Mouse (Mus musculus): ENCODE data around the gene 5430419D17Rik.

- TF ChIP-seq POLR2A (IDR thresholded peaks at IDR 0.05; ENCODE audit: borderline replicate concordance, extremely low read depth, insufficient read depth, insufficient read length, poor library complexity, severe bottlenecking) (no peak), CTCF (IDR thresholded peaks at IDR 0.05; ENCODE audit: borderline replicate concordance, extremely low read depth, insufficient read depth, insufficient read length) (no peak)
These were observed 10.1 kb downstream of the 5430419D17Rik start for GRCm38 (mm10) chr7:131184339-131184738.

Measured in brain, embryonic 14.5 days (tissue).